Mouse (Mus musculus) kidney, adult 9 months (tissue): ENCODE results near the gene Noc2l.

Source experiments
- DNase-seq: peaks from one replicate; pipeline ENCODE4 v3.0.0; 2022

Noc2l gene

DNA sequence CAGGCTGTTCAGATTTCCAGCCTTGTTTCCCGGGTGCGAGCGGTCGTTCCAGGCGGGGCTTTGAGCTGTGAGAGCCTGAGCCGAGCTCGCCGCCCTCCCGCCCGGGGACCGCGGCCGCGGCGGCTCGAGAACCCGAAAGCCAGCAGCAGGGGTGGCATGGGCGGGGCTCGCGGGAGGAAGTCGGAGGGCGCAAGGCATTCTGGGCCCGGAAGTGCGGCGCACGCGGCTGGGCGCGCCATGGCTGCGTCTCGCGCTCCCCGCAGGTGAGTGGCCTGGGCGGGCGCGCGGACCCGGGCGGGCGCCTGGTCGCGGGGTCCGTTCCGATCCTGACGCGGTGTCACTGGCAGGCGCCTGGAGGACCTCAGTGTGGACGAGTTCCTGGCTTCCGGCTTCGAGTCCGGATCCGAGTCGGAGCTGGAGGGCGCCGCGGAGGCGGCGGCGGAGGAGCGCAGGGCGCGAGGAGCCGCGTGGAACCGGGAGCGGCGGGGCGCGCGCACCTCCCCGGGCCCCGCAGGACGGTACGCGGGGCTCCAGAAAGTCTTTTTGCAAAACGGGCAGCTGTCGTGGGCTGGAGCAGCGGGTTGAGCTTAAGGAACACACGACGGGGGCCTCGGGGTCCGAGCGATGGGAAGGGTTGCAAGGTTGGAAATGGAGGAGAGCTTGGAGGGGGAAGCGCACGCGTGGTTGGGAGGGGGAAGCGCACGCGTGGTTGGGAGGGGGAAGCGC, at the start of gene Noc2l:
TSS of gene Noc2l (plus strand) at position 203 of the 726 bp plus-strand sequence.
- DNase-seq = peak; percentile 88

DNA sequence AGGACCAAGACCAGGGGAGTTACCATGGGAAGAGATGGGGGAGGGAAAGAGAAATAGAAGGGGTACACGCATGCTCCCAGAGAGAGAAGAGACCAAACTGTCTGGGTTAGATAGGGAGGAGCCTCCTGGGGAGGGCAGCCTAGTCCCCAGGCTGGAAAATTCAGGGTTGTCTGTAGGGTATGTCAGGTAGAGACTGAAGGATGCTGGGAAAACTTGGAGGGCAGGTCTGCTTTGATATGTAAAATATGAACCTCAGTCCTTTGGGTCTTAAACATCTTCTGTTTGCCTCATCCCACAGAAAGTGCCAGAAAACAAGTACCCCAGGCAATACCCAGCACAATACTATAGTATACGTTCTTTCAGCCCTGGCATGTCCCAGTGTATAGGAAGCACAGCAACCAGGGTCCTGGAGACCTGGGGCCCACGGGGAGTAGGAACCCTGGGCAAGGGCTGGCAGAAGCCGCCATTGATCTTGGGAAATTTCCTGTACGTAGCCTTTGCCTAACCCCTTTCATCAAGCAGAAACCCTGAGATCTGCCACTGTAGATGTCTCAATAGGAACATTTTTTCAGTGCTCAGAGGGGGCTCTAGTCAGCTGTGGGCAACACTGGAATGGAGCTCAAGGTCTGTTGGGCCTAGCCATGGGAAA, 47.5 kb upstream of the Noc2l start:
- no peak for DNase-seq

DNA sequence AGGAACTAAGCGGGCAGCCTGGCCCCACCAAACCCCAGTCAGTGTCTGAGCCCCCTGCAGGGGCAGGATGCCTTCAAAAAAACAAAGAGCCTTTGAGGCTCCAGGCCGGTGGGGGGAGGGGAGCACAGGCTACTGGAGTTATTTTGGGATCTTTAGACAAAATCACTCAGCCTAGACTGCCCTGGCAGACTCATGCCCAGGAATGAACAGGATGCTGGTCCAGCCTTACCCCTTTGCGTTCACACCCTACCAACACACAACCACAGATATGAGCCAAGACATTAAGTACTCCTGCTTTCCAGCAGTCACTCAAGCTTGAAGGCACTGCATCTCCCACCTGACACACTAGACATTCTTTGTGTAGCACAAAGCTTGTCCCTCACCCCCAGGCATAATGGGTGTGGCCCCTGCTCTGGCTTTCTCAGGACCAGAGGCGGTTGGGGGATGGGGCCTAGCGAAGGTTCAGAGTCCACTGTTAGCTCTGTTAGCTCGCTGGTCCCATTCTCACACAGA, 46.9 kb upstream of the Noc2l start:
- peak; percentile 72 for DNase-seq

GRCm38 (mm10) chr4:156192421-156193199, 43.2 kb upstream of the Noc2l start:
- DNase-seq = peak; percentile 89

DNA sequence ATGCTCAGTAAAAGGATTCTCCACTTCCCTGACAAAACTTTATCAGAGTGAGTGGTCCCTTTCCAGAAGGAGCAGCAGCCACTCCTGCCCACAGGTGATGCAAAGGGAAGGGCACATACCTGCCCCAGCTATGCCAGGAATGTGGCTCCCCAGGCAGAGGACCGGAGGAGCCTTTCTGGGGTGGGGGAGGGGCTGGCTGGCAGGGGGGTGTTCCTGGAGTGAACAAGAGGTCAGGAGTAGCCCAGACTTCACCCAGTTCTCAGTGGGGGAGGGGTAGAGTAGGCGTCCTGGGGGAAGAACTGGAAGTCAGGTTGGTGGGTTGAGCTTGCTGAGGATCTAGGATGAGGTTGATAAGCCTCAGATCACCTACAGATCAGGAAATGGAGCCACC, 42.6 kb upstream of the Noc2l start:
- DNase-seq = peak; percentile 64

DNA sequence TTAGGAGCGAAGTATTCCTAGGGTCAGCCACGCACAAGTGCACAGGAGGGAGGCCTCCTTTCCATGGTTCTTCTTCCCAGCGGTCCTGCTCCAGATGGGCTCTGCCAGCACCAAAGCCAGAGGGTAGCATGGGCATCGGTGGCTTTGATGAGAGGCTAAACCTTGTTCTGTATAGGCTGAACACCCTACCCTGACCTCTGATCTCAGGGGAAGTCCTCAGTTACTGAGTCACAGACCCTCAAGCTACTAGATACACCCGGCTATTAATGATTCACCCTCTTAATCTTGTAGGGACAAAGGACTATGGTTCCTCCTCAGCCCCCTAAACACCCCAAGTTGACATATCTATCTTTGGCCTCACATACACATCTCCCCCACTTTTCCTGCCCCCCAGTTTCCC, 41.9 kb upstream of the Noc2l start:
- peak; percentile 61 for DNase-seq

GRCm38 (mm10) chr4:156194346-156194745, 41.5 kb upstream of the Noc2l start:
- DNase-seq = no peak

DNA sequence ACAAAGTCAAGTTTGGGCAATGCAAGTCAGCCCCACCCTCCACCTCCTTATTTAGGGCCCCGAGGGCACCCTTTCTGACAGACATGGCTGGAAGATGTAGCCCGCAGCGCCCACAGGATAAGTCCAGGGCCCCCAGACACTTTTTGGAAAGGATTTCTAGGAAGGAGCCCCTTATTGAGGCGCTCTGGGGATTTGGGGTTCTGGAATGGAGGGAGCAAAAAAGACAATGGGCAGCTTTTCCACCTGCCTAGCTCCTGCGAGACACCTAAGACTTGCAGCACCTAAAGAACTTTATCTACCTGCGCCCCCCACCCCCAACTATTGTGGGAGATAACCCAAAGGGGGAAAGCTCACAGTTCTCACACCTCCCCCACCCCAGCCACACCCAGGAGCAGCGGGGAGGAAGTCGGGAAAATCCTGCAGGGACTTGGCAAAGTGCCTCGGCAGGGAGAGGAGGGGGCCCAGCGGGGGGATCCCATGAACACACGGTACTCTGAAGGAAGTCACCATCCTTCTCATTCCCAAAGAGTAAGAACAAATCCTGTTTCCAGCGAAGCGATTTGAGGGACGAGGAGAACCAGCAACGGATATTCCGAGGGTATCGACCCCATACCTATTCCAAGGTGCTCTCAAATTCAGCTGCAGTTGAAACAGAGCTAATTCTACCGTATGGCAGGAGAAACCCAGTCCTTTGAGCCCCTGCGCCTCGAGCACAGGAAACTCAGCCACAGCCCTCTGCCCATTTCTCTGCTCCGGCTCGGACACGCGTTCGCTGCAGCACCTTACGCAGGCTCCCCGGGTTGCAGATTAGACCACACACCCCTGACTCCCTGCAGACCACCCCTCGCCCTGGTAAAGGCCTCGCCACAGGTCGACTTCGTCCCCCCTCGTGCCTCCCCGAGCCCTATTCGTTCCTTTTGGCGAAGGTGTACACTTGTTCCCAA, 39.6 kb upstream of the Noc2l start:
- DNase-seq = peak; percentile 64

GRCm38 (mm10) chr4:156197131-156197828, 38.5 kb upstream of the Noc2l start, which contains the start of gene Agrn:
Agrn (minus strand) TSS chr4:156197488.
- DNase-seq = peak; percentile 62

DNA sequence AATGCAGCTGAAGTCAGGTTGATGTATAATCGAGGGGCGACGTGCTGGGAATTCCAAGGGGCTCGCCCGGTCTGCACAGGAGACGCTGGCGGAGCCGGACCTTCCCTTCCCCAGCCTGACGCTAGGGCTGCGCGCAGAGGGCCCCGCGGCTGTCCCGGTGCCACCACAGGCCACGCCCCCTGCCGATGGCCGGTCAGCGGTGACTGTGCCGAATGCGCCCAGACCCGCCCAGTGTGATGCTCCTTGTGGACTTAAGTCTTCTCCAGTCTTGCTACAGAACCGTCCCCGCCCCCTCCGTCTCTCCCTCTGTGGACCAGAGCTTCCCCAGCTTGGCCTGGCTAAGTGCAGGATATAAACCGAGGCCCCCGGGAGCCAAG, 38.0 kb upstream of the Noc2l start:
- DNase-seq = peak; percentile 92

DNA sequence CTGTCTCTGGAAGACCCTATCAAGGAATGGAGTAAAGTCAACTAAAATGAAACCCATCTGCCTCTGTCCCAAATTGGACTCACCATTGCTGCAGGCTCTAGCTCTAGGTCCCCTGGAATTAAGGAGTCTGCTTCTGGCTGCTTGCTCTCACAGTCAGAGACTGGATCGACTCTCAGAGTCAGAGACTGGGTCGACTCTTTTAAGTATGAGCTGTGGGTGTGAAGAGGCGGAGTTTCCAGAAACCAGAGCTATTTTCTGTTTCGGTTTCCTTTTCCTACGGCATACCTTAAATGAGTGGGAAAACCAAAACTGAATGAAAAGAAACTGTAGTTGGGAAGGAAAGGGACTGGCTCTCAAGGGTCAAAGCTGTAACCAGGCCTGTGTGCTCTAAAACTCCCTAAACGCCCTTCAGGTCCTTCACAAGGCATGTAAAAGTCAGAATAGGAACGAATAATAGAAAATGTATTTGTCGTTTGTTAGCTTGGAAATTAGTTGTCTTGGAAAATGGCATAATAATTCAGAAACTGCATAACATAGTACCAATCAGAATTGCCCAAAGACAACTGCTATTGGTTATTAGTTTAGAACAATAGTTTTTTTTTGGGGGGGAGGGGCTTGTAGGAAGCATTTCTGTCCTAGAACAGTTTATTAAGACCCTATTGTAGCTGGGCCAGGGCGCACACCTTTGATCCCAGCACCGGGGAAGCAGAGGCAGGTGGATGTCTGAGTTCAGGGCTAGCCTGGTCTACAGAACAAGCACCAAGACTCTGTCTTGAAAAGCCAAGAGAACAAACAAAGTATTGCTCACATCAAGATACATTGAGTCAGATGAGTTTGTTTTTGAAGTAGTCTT, 35.0 kb upstream of the Noc2l start, which contains the start of gene Isg15:
TSS of gene Isg15 (minus strand) at position 196 of the 853 bp plus-strand sequence.
- DNase-seq = peak; percentile 54

DNA sequence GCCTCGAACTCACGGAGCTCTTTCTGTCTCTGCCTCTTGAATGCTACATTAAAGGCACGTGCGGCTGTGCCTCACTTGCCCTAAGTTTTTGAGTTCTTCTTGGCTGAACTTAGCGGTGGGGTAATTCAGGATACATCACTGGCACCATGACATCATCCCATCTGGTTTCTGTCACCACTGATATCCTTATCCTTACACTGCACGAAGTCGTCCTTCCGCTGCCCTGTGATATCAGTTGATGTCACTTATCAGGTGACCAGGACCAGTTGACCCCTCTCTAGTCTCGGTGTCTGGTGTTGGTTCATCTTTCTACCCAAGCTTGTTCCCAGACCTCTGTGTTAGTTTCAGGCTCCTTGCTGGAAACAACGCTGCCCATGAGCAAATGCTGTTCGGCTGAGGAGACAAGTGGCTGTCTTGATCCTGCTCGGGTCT, 33.3 kb upstream of the Noc2l start:
- DNase-seq = no peak

DNA sequence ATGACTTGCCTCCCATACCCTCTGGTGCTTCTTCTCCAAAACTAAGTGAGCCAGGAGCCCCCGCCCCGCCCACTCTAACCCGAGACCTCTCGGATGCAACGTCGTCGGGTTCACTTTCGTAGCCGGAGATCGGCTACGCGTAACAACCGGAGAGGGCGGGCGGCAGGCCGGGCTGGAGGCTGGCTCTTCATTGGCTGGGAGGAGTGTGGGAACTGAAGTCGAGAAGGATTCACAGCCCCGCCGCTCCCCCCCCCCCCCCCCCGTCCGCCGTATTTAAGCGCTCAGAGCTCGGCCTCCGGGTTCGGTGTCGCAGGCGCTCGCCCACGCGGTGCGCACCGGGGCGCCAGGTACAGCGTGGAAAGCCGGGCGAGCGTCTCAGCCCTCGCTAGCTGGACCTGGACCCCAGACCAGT, 32.8 kb upstream of the Noc2l start, which contains the start of gene AW011738:
TSS of gene AW011738 (plus strand) at position 304 of the 412 bp plus-strand sequence.
- peak; percentile 56 for DNase-seq

- DNase-seq = no peak
These were observed 32.2 kb upstream of the Noc2l start for GRCm38 (mm10) chr4:156203413-156204131.

- no peak for DNase-seq
These were observed 26.9 kb upstream of the Noc2l start for GRCm38 (mm10) chr4:156208872-156209271.

- no peak for DNase-seq
These were observed 25.7 kb upstream of the Noc2l start for GRCm38 (mm10) chr4:156209963-156210635.

- DNase-seq = no peak
These were observed 22.7 kb upstream of the Noc2l start for GRCm38 (mm10) chr4:156213134-156213533.

DNA sequence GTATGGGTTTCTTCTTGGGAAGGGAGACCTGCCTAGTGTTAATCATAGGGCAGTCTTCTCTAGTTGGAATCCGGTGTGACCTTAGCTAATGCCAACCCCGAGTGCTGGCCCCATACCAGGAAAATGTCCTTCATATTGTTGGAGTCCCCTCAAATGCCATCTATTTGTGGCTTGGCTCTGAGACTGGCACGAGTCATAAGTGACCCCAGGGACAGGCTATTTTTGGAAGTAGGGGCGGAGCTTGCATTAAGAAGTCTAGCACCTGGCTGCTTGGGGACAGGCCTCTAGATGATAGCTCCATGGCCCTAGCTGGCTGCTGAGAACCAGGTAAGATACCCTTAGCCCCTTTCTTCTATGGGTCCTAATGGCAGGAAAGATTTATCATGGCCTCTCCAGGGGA, 20.2 kb upstream of the Noc2l start, which contains the start of gene Perm1:
TSS of gene Perm1 (plus strand) at position 220 of the 400 bp plus-strand sequence.
- DNase-seq = peak; percentile 74

DNA sequence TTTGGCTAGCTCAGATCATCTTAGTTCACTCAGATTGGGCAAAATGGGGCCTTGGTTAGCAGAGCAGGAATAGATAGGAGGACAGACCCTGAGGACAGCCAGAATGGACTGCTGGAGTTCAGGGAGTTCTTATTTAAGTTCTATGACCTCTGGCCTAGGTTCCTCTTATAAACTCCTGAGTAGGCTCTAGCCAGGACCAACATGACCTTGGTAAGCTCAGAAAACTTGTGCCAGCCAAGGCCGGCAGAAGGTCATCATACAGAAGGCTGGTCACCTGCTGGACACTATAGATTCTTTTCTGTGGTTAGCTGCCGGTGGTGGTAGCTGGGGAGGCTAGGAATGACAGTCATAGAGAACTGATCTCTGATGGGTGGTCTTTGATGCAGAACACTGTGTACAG, 19.6 kb upstream of the Noc2l start:
- no peak for DNase-seq
